Mouse (Mus musculus) neutrophil, adult 59 days (primary cell): Measurements from ENCODE around the gene Vmn1r31. TPM values are rescaled to one million over a fixed set of nuclear protein-coding genes. Genes with fewer than 3 reads are reported as not detected.

Experiments
- total RNA-seq, 2 experiments: library from RNA; stranded (reverse); gene quantifications; 1 replicate in 1 of 2; 2 replicates in 1 of 2; pipeline ENCODE4 v1.2.4; 2023

The Vmn1r31 gene
- total RNA-seq: not detected

GRCm38 (mm10) chr6:58475230-58475629 lies at the start of gene Vmn1r31:
Gene Vmn1r31 (minus strand): TSS chr6:58475330.

GRCm38 (mm10) chr6:58443285-58443684 lies 31.8 kb downstream of the Vmn1r31 start, which contains the start of gene Vmn1r30:
Gene Vmn1r30 (minus strand): TSS chr6:58443385.

Other genes with a start within 250 kb of the Vmn1r31 start
- gene Vmn1r28, start 213.3 kb downstream of the Vmn1r31 start, total RNA-seq: not detected
- not detected for gene Vmn1r29, start 173.8 kb downstream of the Vmn1r31 start, total RNA-seq
- gene Vmn1r30, start 31.9 kb downstream of the Vmn1r31 start, total RNA-seq: not detected
- 10 to 100 TPM in 1 of 2 experiments, 1 to 10 TPM in 1; 7.7 to 12.1 TPM for gene Abcg2, start 109.2 kb upstream of the Vmn1r31 start, total RNA-seq